Mouse (Mus musculus) c-Kit-negative CD71-positive TER-119-positive erythroid progenitor cells, embryonic 14.5 days (primary cell): ENCODE measurements around the gene Gm7137.
"Not testable (repeated sequence)": the region's sequence is repeated elsewhere in the genome, so short reads cannot be mapped to it uniquely, and the experiment has no call there.

ENCODE experiments used
- DNase-seq: peaks from one replicate; pipeline ENCODE4 v3.0.0-alpha.2; 2013; ENCODE audit warnings: low read depth, low spot score

Gene Gm7137

GRCm38 (mm10) chr10:77787876-77788275, at the start of gene Gm7137:
Gene Gm7137 (minus strand): TSS chr10:77788200.
- DNase-seq: not testable (repeated sequence)

- no peak for DNase-seq
These were observed 47.6 kb upstream of the Gm7137 start, which contains the start of gene Krtap10-10 for GRCm38 (mm10) chr10:77835647-77836046. Gene Krtap10-10 (plus strand): TSS chr10:77835947.

GRCm38 (mm10) chr10:77826951-77827350, 39.0 kb upstream of the Gm7137 start, which contains the start of gene Krtap10-4:
Gene Krtap10-4 (minus strand): TSS chr10:77827095.
- DNase-seq: no peak

GRCm38 (mm10) chr10:77819203-77819602, 31.2 kb upstream of the Gm7137 start:
- no peak for DNase-seq

DNA sequence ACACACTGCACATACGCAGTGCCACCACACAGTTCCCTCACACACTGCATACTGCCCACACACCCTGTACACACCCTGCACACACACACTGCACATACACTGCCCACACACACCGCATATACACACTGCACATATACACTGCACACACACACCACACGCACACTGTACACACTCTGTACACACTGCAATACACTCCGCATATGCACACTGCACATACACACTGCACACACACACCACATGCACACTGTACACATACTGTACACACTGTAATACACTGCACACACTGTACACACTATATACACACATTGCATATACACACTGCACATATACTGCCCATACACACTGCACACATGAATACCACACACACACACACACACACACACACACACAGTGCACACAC, 30.5 kb upstream of the Gm7137 start:
- DNase-seq: no peak

DNA sequence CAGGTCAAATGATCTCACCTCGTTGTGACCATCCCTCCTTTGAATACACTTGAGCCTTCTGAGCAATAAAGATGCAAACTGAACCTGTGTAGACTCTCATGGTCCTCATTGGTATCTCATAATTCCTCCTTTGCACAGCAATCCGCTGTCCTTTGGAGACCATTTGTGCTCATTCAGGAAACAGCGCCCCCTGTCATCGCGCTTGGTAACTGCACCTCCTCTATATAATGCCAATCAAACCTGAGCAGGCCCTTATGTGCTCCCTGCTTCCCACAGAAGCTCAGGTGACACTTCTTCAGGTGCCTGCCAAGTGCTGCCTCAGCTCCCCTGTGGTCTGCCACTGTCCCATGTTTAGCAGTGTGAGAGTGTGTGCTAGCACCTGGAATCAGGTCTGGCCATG, 27.5 kb upstream of the Gm7137 start:
- DNase-seq: peak; percentile 2

DNA sequence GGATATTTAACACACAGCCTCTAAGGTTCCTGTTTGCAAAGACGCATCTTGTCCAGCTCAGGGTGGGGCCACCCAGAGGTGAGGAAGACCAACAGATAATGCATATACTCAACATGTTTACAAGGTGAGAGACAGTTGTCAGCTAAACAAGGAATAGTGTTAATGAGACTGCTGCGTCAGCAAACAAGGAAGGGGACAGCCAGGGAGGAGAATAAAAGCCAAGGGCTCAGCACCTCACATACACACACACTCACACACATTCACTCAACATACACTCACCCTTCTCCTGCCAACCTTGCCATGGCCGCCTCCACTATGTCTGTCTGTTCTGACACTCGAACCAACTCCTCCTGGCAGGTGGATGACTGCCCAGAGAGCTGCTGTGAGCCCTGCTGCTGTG, 26.4 kb upstream of the Gm7137 start, which contains the start of gene Gm2696:
Gene Gm2696 (plus strand): TSS at position 301 of the 400 bp plus-strand sequence.
- DNase-seq: no peak

- DNase-seq: no peak
These were observed 23.7 kb upstream of the Gm7137 start, which contains the start of gene Gm9507 for GRCm38 (mm10) chr10:77811743-77812142. Gene Gm9507 (minus strand): TSS chr10:77811843.

DNA sequence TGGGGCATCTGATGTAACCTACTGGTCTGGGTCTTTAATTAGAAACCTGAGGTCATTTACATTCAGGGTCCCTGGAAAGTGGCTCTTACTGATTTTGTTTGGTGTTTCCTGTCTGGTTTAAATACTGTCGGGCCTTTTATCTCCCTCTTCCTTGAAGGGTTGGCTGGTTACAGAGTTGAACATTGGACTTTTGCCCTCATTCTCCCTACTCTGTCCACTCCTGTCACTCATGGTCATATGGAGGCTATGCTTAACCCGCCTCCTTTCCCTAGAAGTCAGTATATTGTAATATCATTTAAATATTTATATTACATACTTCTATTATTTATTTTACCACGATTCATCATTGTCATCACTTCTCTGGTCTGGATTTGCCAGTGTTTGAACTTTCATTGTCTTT, 16.1 kb upstream of the Gm7137 start:
- DNase-seq: no peak

DNA sequence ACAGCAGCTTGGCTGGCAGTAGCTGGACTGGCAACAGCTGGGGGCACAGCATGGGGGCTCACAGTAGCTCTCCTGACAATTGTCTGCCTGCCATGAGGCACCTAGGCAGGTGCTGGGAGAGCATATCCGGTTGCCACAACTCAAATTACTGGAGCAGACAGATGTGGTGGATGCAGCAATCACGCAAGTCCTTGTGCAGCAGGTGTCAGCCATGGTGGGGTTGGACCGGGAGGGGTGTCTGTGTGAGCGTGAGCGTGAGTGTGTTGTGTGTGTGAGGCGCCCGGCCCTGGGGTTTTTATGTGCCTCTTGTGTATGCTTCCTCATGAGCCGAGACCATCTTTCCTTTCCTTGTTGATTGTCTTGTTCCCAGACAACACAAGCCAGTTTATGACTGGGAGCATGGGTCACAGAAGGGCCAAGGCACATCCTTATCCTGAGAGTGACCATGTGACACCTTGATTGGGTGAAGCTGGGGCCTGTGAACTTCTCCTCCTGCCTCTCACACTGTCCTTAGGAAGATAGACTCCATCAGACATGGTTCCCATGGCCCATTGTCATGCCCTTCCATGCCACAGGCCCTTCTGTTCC, 11.0 kb upstream of the Gm7137 start, which contains the start of gene Gm19668:
Gene Gm19668 (minus strand): TSS at position 213 of the 588 bp plus-strand sequence.
- DNase-seq: no peak

- DNase-seq: not testable (repeated sequence)
These were observed 10.3 kb upstream of the Gm7137 start for GRCm38 (mm10) chr10:77798164-77798920.

GRCm38 (mm10) chr10:77797677-77798076, 9.7 kb upstream of the Gm7137 start:
- no peak for DNase-seq

DNA sequence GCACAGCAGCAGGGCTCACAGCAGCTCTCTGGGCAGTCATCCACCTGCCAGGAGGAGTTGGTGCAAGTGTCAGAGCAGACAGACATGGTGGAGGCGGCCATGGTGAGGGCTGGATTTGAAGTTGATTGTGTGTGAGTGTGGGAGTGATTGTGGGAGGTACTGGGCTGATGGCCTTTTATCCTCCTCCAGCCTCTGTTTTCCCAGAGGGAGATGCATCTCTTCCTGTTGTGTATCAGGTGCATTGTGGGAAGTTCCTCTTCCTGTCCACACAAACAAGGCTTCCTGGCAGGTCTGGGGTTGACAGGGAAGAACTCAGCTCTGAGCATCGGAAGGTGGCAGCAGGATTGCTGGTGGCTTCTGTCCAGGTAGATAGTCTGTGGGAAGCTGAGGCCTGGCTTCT, 7.0 kb upstream of the Gm7137 start, which contains the start of gene Gm9639:
Gene Gm9639 (minus strand): TSS at position 101 of the 400 bp plus-strand sequence.
- no peak for DNase-seq

GRCm38 (mm10) chr10:77788621-77789020, 621 bp upstream of the Gm7137 start:
- DNase-seq: no peak

DNA sequence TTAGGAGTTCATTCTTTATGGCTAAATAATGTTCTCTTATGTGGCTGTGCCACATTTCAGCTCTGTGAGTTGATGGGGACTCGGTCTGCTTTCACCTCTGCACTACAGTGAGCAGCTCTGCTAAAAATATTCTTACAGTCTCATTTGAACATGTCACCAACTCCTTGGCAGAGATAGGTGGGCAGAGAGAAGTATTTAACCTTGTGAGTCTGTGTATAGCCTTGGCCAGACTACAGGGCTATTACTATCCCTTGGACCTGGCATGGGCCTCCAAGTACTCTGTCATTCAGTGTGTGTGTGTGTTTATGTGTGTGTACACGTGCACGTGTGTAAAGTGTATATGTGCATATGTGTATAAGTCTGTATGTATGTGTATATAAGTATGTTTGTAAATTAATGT, 4.6 kb downstream of the Gm7137 start:
- not testable (repeated sequence) for DNase-seq

DNA sequence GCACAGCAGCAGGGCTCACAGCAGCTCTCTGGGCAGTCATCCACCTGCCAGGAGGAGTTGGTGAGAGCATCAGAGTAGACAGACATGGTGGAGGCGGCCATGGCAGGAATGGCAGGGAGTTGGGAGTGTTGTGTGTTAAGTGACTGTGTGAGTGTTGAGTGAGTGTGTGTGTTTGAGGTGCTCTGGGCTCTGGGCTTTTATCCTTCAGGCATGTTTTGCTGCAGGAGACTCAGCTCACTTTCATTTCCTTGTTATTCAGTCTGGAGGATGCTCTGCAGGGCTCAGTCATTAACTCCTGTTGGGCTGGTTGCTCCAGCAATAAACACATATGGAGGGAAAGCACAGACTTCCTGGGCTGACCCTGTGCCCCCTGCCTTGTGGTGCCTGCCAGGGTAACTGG, 5.6 kb downstream of the Gm7137 start, which contains the start of gene Gm3250:
Gene Gm3250 (minus strand): TSS at position 101 of the 400 bp plus-strand sequence.
- DNase-seq: not testable (repeated sequence)

- DNase-seq: not testable (repeated sequence)
These were observed 11.2 kb downstream of the Gm7137 start, which contains the start of gene Gm7138 for GRCm38 (mm10) chr10:77776844-77777243. Gene Gm7138 (minus strand): TSS chr10:77776944.

DNA sequence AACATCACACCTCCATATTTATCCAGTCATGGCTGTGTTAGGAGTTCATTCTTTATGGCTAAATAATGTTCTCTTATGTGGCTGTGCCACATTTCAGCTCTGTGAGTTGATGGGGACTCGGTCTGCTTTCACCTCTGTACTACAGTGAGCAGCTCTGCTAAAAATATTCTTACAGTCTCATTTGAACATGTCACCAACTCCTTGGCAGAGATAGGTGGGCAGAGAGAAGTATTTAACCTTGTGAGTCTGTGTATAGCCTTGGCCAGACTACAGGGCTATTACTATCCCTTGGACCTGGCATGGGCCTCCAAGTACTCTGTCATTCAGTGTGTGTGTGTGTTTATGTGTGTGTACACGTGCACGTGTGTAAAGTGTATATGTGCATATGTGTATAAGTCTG, 15.9 kb downstream of the Gm7137 start:
- not testable (repeated sequence) for DNase-seq

DNA sequence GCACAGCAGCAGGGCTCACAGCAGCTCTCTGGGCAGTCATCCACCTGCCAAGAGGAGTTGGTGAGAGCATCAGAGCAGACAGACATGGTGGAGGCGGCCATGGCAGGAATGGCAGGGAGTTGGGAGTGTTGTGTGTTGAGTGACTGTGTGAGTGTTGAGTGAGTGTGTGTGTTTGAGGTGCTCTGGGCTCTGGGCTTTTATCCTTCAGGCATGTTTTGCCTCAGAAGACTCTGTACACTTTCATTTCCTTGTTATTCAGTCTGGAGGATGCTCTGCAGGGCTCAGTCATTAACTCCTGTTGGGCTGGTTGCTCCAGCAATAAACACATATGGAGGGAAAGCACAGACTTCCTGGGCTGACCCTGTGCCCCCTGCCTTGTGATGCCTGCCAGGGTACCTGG, 16.8 kb downstream of the Gm7137 start, which contains the start of gene Gm3238:
Gene Gm3238 (minus strand): TSS at position 101 of the 400 bp plus-strand sequence.
- not testable (repeated sequence) for DNase-seq

DNA sequence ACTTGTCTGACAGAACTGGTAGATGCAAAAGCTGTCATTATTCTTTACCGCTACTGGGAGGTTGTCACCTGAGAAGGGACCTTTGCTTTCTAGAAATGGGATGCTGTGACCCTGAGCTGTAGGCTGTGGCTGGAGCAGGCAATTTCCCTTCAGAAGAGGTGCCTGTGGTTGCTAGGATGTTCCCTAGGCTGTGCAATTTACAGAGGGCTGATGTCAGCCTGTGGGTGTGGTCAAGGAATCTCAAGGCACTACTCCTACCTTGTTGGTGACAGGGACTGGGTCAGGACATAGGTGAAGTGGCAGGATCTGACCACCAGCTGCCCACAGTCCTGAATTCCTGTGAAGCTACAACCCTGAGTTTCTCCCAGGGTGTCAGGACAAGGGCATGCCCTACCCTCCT, 18.3 kb downstream of the Gm7137 start:
- DNase-seq: no peak

GRCm38 (mm10) chr10:77759582-77759981, 28.4 kb downstream of the Gm7137 start, which contains the start of gene Gm3233:
Gene Gm3233 (minus strand): TSS chr10:77759682.
- not testable (repeated sequence) for DNase-seq

DNA sequence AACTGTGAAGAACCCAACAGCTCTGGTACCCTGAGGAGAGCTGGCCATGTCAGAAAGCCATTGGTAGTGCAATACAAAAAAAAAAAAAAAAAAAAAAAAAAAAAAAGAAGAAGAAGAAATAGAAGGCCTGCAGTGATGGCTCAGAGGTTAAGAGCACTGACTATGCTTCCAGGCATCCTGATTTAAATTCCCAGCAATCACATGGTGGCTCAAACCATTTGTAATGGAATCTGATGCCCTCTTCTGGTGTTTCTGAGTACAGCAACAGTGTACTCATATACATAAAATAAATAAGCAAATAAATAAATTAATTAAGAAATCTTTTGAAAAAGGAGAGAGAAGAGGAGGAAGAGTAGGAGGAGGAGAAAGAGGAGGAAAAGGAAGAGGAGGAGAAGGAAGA, 34.6 kb downstream of the Gm7137 start:
- DNase-seq: no peak
